Mouse (Mus musculus): ENCODE results near the gene Crybb1.

Crybb1 gene

GRCm38 (mm10) chr5:112302310-112302709, 46.7 kb downstream of the Crybb1 start:
- no peak for DNase-seq (ENCODE audit: low read depth, low spot score)

- DNase-seq (ENCODE audit: low read depth, low spot score): no peak
These were observed 50.2 kb downstream of the Crybb1 start for GRCm38 (mm10) chr5:112305842-112306241.

DNA sequence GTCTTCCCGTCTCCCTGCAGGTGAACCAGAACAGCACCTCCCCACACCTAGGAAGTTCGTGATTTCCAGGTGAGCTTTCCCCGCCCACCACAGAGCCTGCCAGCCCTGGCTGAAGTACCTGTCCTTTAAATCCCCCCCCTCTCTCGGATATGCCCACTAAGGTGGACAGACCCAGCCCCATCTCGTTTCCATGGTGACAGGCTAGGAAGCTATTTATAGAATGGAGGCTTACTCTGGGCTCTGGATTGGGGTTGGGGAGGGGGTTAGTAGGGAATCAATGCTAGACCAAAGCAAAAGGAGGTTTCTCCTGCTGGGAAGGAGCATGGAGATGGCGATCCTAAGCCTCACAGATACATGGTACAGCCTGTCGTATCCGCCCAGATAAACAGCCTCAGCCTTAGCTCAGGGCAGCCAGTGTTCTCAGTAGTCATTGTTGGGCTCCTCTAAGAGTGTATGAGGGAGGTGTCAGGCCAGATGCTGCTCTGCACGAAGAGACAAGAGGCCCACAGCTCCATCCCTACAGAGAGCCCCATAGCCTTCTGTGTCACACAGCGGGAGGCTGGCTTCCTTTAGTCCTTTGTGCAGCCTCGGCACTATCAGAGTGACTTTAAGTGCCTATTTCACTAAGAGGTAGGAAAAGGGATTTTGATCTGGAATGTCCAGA, 57.7 kb downstream of the Crybb1 start:
- no peak for DNase-seq (ENCODE audit: low read depth, low spot score)

DNA sequence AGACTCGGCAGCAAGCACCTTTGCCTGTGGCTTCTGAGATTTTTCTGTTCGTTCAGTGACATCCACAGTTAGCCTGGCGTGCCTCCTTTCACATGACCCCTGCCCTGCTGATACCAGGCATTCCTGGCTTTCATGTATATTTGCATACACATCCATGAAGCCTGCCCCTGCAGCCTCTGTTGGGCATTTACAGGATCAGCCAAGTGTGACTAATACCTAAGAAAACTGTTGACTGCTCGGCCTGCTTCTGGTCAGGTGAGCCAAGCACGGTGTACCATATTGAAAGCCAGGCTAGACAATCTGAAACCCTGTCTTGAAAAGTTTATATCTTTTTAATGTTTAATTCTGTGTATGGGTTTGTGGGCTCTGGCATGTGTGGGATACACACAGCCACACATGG, 60.9 kb downstream of the Crybb1 start:
- no peak for DNase-seq (ENCODE audit: low read depth, low spot score)

DNA sequence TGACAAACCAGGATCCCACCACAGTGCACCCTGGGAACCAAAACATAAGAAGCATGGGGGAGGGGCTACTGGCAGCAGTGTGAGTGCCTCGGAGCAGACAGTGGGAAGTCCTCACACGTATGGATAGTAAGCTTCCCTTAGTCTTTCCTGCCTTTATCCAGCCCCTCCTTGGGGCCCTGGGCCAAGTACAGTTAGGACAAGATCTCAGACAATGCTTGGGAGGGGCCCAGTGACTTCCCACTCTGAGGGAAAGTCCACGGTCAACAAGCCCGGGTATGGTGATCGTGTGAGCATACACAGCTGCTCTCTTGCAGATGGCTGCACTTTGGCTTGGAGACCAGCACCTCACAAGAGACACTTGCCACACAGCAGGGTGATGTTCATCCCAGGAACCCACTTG, 61.7 kb downstream of the Crybb1 start:
- DNase-seq (ENCODE audit: low read depth, low spot score): no peak
